Mouse (Mus musculus) stomach, embryonic 14.5 days (tissue): ENCODE measurements around the gene Acsbg2. TPM values are rescaled to one million over a fixed set of nuclear protein-coding genes. Genes with fewer than 3 reads are reported as not detected.

Source experiments
- polyA plus RNA-seq: library from polyadenylated mRNA; unstranded; fragments of >200 nt; fragmentation: Nextera tagmentation; extraction: Ambion mirVana; gene quantifications from 2 replicates; pipeline ENCODE4 v1.2.1, GENCODE M21; 2014

The Acsbg2 gene
- polyA plus RNA-seq, 1 experiment from 2014 or later: not detected

Other genes starting within 250 kb of the Acsbg2 start
- 49.3 and 51.3 TPM in 2 replicates for gene Lonp1, start 247.6 kb downstream of the Acsbg2 start, polyA plus RNA-seq
- gene Catsperd, start 246.3 kb downstream of the Acsbg2 start, polyA plus RNA-seq: 0.46 and 0.73 TPM in 2 replicates
- 86.5 and 94.9 TPM in 2 replicates for gene Ranbp3, start 201.2 kb downstream of the Acsbg2 start, polyA plus RNA-seq
- 444 and 502 TPM in 2 replicates for gene Ndufa11, start 156.7 kb downstream of the Acsbg2 start, polyA plus RNA-seq
- gene Vmac, start 156.4 kb downstream of the Acsbg2 start, polyA plus RNA-seq: 31.3 and 31.7 TPM in 2 replicates
- 14.1 and 14.4 TPM in 2 replicates for gene Nrtn, start 116.9 kb downstream of the Acsbg2 start, polyA plus RNA-seq
- 40.9 and 46.3 TPM in 2 replicates for gene Dus3l, start 109.7 kb downstream of the Acsbg2 start, polyA plus RNA-seq
- gene Prr22, start 104.2 kb downstream of the Acsbg2 start, polyA plus RNA-seq: 1.1 and 1.6 TPM in 2 replicates
- 6.7 TPM in 2 replicates for gene Rfx2, start 43.4 kb downstream of the Acsbg2 start, polyA plus RNA-seq
- 0.35 and 0.76 TPM in 2 replicates for gene 1700061G19Rik, start 1.0 kb upstream of the Acsbg2 start, polyA plus RNA-seq
- gene Mllt1, start 61.0 kb upstream of the Acsbg2 start, polyA plus RNA-seq: 26.8 and 29.6 TPM in 2 replicates
- not detected in 2 replicates for gene Acer1, start 107.7 kb upstream of the Acsbg2 start, polyA plus RNA-seq
- gene Clpp, start 115.9 kb upstream of the Acsbg2 start, polyA plus RNA-seq: 146 and 164 TPM in 2 replicates
- 41.8 and 43.7 TPM in 2 replicates for gene Alkbh7, start 122.9 kb upstream of the Acsbg2 start, polyA plus RNA-seq
- gene Pspn, start 125.6 kb upstream of the Acsbg2 start, polyA plus RNA-seq: 0.83 and 1.0 TPM in 2 replicates
- 56.3 and 59.8 TPM in 2 replicates for gene Gtf2f1, start 136.8 kb upstream of the Acsbg2 start, polyA plus RNA-seq
- gene Gm17949, start 137.0 kb upstream of the Acsbg2 start, polyA plus RNA-seq: 0.64 and 0.77 TPM in 2 replicates
- 45.8 and 46.4 TPM in 2 replicates for gene Khsrp, start 157.1 kb upstream of the Acsbg2 start, polyA plus RNA-seq
- 0.28 TPM in 1 of 2 replicates, not detected in the other for gene Slc25a41, start 167.2 kb upstream of the Acsbg2 start, polyA plus RNA-seq
- gene Crb3, start 184.7 kb upstream of the Acsbg2 start, polyA plus RNA-seq: 43.8 and 44.2 TPM in 2 replicates
- gene Slc25a23, start 185.4 kb upstream of the Acsbg2 start, polyA plus RNA-seq: 11.5 and 12.7 TPM in 2 replicates
- gene Dennd1c, start 204.1 kb upstream of the Acsbg2 start, polyA plus RNA-seq: 5.0 and 5.3 TPM in 2 replicates
- gene Tubb4a, start 213.3 kb upstream of the Acsbg2 start, polyA plus RNA-seq: 33.9 and 34.9 TPM in 2 replicates
- 11.0 and 11.7 TPM in 2 replicates for gene Tnfsf9, start 230.9 kb upstream of the Acsbg2 start, polyA plus RNA-seq